Mouse (Mus musculus) embryonic fibroblast, embryonic 13.5 days (primary cell): Measurements from ENCODE around the gene Mtr.

Source experiments
- CTCF ChIP-seq: IDR thresholded peaks from 2 replicates; pipeline ENCODE4 v1.5.1; 2011; ENCODE audit warnings: mild to moderate bottlenecking, control low read depth, low read length, moderate library complexity, borderline replicate concordance; ENCODE audit not compliant: insufficient read depth
- POLR2A ChIP-seq: IDR thresholded peaks from 2 replicates; pipeline ENCODE4 v1.6.1; 2011; ENCODE audit warnings: low read depth, mild to moderate bottlenecking, control low read depth, low read length, moderate library complexity

DNA sequence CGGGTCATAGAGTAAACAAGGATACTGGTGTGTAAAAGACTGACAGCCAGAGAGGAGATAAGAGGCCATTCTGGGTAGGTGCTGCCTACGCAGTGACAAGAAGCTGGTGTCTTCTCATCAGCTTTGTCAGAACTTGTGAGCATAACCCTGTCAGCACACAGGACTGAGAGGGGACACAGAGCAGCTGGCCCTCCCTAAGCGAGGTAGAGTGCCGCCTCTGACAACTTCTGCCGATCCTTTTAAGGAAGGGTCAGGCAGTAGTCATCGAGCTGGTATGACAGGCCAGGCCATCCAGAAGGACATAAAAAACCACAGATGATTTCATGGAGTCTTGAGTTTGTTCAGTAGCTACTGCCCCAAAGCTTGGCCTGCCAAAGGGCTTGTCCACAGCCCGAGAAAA is 124.4 kb downstream of the Mtr start:
- TF ChIP-seq CTCF (no peak), POLR2A (no peak)
